Mouse (Mus musculus) spleen, adult 2 months (tissue): Measurements from ENCODE around the gene Brip1.

ENCODE experiments used
- CTCF ChIP-seq: fragments of 200-500 bp; IDR thresholded peaks from 2 replicates; pipeline ENCODE4 v1.5.1; 2011; ENCODE audit warnings: mild to moderate bottlenecking, inconsistent platforms; ENCODE audit not compliant: insufficient read depth, insufficient read length, insufficient replicate concordance; ENCODE audit errors: extremely low read depth
- POLR2A ChIP-seq: fragments of 200-500 bp; IDR thresholded peaks from 2 replicates; pipeline ENCODE4 v1.6.1; 2011; ENCODE audit warnings: low read depth, low read length, inconsistent platforms

DNA sequence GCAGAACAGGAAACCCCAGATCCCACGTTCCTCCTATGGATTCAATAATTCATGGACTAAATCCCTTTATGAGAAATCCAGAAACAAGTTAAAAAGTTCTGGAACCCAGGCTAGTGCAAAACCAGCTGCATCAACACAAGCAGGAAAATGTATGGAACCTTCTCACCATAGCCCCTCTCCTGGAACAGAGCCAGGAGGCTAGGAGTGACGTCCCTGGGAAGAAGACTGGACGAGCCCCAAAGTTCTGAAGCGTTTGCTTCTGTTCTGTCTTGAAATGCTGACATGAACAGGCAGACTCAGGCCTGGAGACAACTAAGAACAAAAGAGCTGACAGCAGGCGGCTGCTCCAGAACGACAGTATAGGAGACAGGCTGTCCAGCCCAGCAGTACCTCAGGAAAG lies 132.3 kb downstream of the Brip1 start:
- TF ChIP-seq POLR2A (no peak), CTCF (no peak)
